Mouse (Mus musculus) retina, adult 2 months (tissue): ENCODE data around the gene Sez6l.

Experiments used
- DNase-seq: peaks from one replicate; pipeline ENCODE4 v3.0.0-alpha.2; 2012; ENCODE audit warnings: low read depth, low spot score

The Sez6l gene

GRCm38 (mm10) chr5:112389352-112389751, 187.6 kb downstream of the Sez6l start:
- DNase-seq, result no peak

GRCm38 (mm10) chr5:112385973-112386372, 191.0 kb downstream of the Sez6l start:
- DNase-seq, result no peak

GRCm38 (mm10) chr5:112384805-112385472, 192.0 kb downstream of the Sez6l start:
- DNase-seq, result no peak

DNA sequence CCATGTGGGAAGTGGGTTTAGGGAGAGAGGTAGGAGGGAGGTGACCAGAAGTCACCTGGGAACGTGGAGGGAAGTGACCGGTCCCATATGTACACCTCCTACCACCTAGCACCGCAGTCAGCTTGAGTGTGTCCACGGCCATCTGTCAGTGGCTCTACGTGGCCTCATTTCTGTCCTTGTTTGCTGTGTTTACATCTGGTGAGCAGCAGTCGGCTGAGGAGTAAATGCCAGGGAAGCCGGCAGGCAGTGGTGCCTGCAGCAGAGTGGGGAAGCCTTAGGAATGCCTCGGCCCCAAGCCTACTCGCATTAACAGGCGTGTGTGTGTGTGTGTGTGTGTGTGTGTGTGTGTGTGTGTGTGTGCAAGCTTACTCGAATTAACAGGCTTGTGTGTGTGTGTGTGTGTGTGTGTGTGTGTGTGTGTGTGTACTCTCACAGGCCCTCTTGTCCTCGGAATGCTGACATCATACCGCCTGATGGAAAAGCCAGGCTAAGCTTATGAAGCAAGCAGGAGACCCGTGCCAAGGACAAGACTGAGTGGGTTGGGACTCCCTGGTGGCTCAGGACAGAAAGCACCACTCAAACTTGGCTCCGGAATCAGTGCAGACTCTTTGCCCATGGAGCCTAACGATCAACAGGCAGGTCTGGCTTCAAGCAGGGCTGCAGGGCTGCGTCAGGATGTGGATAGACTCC, 194.2 kb downstream of the Sez6l start:
- DNase-seq, result no peak

- DNase-seq, result no peak
These were observed 194.9 kb downstream of the Sez6l start for GRCm38 (mm10) chr5:112382042-112382441.

GRCm38 (mm10) chr5:112381154-112381553, 195.8 kb downstream of the Sez6l start:
- DNase-seq, result no peak

GRCm38 (mm10) chr5:112378716-112379115, 198.3 kb downstream of the Sez6l start:
- DNase-seq, result no peak

DNA sequence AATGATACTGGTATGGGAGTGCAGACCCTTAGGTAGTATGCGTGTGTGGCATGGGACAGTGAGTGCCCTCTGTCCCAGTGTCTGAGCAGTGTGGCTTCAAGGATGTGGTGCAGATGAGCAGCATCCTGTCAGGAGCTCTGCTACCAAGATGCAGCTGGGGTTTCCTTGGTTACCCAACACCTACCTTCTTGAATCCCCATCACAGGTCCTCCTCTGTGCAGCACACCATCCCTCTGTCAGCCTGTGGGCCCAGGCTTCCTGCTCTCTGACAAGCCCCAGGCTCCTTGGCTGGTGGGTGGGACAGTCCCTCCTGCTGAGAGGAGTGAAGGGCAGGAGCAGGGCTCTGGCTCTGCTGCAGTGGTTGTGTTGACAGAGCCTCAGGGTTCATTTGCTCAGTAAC, 199.6 kb downstream of the Sez6l start:
- DNase-seq, result no peak

DNA sequence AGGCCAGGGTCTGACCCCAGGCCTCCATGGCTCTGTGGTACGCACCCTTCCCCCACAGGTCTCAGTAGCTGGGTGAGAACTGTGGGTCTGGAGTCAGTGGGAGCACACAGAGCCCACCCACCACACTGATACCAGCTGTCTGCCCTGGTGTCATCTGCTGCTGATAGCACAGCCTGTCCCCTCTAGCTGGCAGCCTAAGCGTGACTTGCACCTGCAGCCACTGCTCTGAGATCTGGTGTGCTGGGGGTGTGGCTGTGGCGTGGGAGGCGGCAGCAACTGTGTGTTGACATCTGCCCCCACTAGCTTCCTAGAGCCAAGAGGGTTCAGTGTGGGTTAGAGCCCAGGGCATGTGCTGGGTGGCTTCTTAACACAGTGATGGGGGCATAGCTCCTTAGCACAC, 200.9 kb downstream of the Sez6l start:
- DNase-seq, result no peak

DNA sequence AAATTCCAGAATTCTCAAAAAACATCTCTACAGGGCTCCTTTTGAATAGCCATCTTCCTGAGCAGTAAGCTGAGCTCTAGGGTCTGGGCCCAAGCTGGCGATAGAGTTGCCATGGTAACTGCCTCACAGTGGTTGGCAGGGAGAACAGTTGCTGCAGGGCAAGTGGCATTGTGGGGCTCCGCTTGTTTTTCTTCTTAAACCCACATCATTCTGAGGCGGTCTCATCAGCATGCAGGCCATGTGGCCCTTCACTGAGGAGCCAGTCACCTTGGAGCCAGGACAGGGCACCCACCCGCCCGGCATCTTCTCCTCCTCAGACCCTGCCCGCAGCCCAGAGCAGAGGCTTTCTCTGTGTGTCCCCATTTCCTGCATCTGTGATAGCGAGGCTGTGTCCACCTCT, 205.1 kb downstream of the Sez6l start:
- no peak for DNase-seq

DNA sequence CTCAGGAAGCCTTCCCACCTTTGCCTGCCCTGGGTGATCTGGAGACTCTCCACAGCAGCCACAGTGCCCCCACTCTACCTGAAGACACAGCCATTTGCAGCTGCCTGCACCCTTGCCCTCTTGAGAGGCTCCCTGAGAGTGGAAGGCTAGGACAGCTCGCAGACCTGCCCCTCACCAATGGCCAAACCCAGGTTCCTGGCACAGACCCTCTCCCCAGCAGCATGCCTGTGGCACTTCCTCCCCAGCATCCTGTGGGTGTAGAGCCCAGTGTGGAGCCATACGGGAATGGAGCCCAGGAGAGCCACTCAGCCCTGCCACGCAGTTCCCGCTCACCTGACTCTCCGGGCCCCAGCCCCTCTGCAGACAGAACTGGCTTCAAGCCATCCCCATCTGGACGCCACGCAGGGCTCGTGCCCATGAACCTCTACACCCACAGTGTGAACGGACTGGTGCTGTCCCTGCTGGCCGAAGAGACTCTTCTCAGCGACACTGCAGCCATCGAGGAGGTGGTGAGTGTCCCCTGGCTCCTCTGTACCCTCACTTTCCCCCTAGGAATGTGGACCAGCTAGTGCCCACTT, 206.7 kb downstream of the Sez6l start:
- no peak for DNase-seq

DNA sequence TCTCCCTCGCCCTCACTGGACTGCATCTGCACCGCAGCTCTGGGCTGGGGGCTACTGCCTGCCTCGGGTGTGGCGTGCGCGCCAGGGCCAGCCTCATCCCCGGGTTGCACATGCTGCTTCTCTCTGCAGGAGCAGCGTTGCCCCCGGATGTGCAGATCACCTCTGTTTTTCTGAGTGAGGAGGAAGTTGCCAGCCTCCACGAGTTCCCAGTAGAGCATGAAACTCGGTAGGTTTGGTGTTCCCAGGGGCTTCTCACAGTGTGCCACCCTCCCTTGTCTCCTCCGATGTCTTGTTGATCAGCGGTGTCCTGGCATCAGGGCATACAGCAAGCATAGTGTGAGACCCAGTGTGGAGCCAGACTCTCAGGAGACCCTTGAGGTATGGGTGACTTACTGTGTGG, 207.7 kb downstream of the Sez6l start:
- DNase-seq, result no peak
